Mouse (Mus musculus): ENCODE data around the gene Itpk1. TPM values are rescaled to one million over a fixed set of nuclear protein-coding genes. Genes with fewer than 3 reads are reported as not detected.

The Itpk1 gene
- total RNA-seq, 2 experiments from 2014 or later: 6.3 to 8.4 TPM

GRCm38 (mm10) chr12:102571666-102572065 is 133.1 kb downstream of the Itpk1 start:
- intact Hi-C loops (cut with DNase I): no loop called here
- no peak for DNase-seq

- intact Hi-C loops (cut with DNase I): no loop called here
- no peak for DNase-seq
These were observed 134.0 kb downstream of the Itpk1 start for GRCm38 (mm10) chr12:102570734-102571133.

- no peak for DNase-seq
- intact Hi-C loops (cut with DNase I): no loop called here
These were observed 134.6 kb downstream of the Itpk1 start for GRCm38 (mm10) chr12:102570111-102570510.

- intact Hi-C loops (cut with DNase I): no loop called here
- DNase-seq: no peak
These were observed 136.5 kb downstream of the Itpk1 start for GRCm38 (mm10) chr12:102568219-102568618.

- no peak for DNase-seq
- intact Hi-C loops (cut with DNase I): no loop called here
These were observed 137.8 kb downstream of the Itpk1 start for GRCm38 (mm10) chr12:102566951-102567350.

GRCm38 (mm10) chr12:102565086-102565485 is 139.6 kb downstream of the Itpk1 start:
- DNase-seq: no peak

GRCm38 (mm10) chr12:102557372-102557771 is 147.4 kb downstream of the Itpk1 start:
- intact Hi-C loops (cut with DNase I): no loop called here
- DNase-seq: no peak

More at GRCm38 (mm10) chr12:102565086-102565485, 139.6 kb downstream of the Itpk1 start:
- intact Hi-C loops (cut with DNase I): no loop called here

GRCm38 (mm10) chr12:102555850-102556249 is 148.9 kb downstream of the Itpk1 start:
- intact Hi-C loops (cut with DNase I): no loop called here
- no peak for DNase-seq

- peak; percentile 31 to 43 for DNase-seq
- intact Hi-C loops (cut with DNase I): no loop called here
These were observed 149.8 kb downstream of the Itpk1 start, which contains the start of gene Chga for GRCm38 (mm10) chr12:102554721-102555516. TSS of gene Chga (plus strand) at chr12:102554969.

- no peak for DNase-seq
- intact Hi-C loops (cut with DNase I): no loop called here
These were observed 150.9 kb downstream of the Itpk1 start for GRCm38 (mm10) chr12:102553705-102554275.

GRCm38 (mm10) chr12:102552001-102552400 is 152.7 kb downstream of the Itpk1 start:
- DNase-seq: no peak
- intact Hi-C loops (cut with DNase I): no loop called here

- no peak for DNase-seq
- intact Hi-C loops (cut with DNase I): no loop called here
These were observed 153.5 kb downstream of the Itpk1 start for GRCm38 (mm10) chr12:102551186-102551585.

GRCm38 (mm10) chr12:102550529-102550928 is 154.2 kb downstream of the Itpk1 start:
- peak; percentile 40 to 51 for DNase-seq

GRCm38 (mm10) chr12:102545122-102545521 is 159.6 kb downstream of the Itpk1 start:
- intact Hi-C loops (cut with DNase I): no loop called here
- no peak for DNase-seq

More at GRCm38 (mm10) chr12:102550529-102550928, 154.2 kb downstream of the Itpk1 start:
- intact Hi-C loops (cut with DNase I): no loop called here

GRCm38 (mm10) chr12:102541168-102541567 is 163.6 kb downstream of the Itpk1 start:
- DNase-seq: no peak
- intact Hi-C loops (cut with DNase I): no loop called here

- intact Hi-C loops (cut with DNase I): no loop called here
- DNase-seq: no peak
These were observed 164.5 kb downstream of the Itpk1 start for GRCm38 (mm10) chr12:102540278-102540677.

- no peak for DNase-seq
- intact Hi-C loops (cut with DNase I): no loop called here
These were observed 168.9 kb downstream of the Itpk1 start for GRCm38 (mm10) chr12:102535796-102536195.

GRCm38 (mm10) chr12:102527989-102528388 is 176.7 kb downstream of the Itpk1 start:
- intact Hi-C loops (cut with DNase I): loop anchor here (5.0 kb wide), 1 partner anchor 189 kb away; no protein-coding TSS in a partner anchor
- no peak for DNase-seq

GRCm38 (mm10) chr12:102524760-102525159 is 180.0 kb downstream of the Itpk1 start:
- intact Hi-C loops (cut with DNase I): loop anchor here (5.0 kb wide), 1 partner anchor 193 kb away; no protein-coding TSS in a partner anchor
- peak in 1 of 2 experiments; percentile 13 for DNase-seq

GRCm38 (mm10) chr12:102524216-102524615 is 180.5 kb downstream of the Itpk1 start:
- intact Hi-C loops (cut with DNase I): no loop called here
- no peak for DNase-seq

GRCm38 (mm10) chr12:102521777-102522319 is 182.9 kb downstream of the Itpk1 start:
- intact Hi-C loops (cut with DNase I): no loop called here
- DNase-seq: no peak

All from gastrocnemius, postnatal 36 days (tissue).